Mouse (Mus musculus): ENCODE results near the gene Vat1l. TPM values are rescaled to one million over a fixed set of nuclear protein-coding genes. Genes with fewer than 3 reads are reported as not detected.
A peak's percentile ranks its signal among the peaks of the same experiment; 100 is the strongest.

The Vat1l gene
- polyA plus RNA-seq, 1 experiment from 2014 or later, result 4.0 TPM

DNA sequence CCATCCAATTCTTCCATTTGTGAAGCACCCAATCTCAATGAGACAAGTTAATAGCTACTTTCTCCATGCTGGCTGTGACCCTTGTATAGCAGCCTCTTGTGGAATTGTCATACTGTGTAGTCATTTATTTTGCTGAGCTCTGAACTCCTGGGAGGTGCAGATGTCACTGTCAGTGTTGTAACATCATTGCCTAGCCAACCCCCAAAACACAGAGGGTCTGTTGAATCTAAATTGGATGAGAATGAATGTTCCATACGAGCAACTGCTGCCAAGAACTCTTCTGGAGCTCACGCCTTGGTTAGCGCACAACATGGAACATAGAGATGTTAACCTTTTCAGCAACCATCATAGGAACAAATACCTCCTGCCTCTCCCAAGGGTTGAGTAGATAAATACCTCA lies 15.4 kb downstream of the Vat1l start:
- no peak overlapping the region for H3K4me2 ChIP-seq (replicated peaks)
- ATAC-seq (ENCODE audit: insufficient number of reproducible peaks, low FRiP score, low TSS enrichment, low read depth), result no peak
- H3K27ac ChIP-seq (replicated peaks), result no peak overlapping the region
- no peaks in the 10 kb centered on the region for H3K4me1 ChIP-seq
- no peak overlapping the region for H3K9ac ChIP-seq
- H3K4me3 ChIP-seq (replicated peaks), result no peak overlapping the region
- no peaks in the 10 kb centered on the region for H3K36me3 ChIP-seq
- WGBS, result 68% methylated on average over 3 of the region's 3 CpGs
- H3K27me3 ChIP-seq, result no peaks in the 10 kb centered on the region
- no peaks in the 10 kb centered on the region for H3K9me3 ChIP-seq (replicated peaks)

DNA sequence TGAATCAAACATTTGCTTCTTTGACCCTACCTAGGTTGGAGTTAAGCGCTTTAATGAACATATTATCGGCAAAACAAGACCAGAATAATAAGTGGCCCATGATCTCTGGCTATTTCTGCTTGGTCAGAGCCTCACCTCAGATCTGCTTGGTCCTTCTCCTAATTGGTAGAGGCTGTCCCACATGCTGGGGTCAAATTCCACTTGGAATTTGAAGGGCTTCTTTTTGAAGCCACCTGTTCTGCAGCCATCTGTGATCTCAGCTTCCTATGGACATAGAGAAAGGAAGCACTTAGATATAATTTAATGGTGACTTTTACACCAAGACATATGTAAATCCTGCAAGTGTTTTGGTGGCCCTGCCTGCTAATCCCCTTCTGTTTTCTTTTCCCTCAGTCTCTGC lies 16.6 kb downstream of the Vat1l start:
- Histone ChIP-seq H3K4me2 (replicated peaks) (no peak overlapping the region), H3K9me3 (replicated peaks) (no peaks in the 10 kb centered on the region), H3K27me3 (no peaks in the 10 kb centered on the region), H3K27ac (replicated peaks) (no peak overlapping the region), H3K4me1 (no peaks in the 10 kb centered on the region), H3K4me3 (replicated peaks) (no peak overlapping the region), H3K36me3 (no peaks in the 10 kb centered on the region), H3K9ac (no peak overlapping the region)
- WGBS, result 81% methylated on average over 2 of the region's 2 CpGs
- no peak for ATAC-seq (ENCODE audit: insufficient number of reproducible peaks, low FRiP score, low TSS enrichment, low read depth)

DNA sequence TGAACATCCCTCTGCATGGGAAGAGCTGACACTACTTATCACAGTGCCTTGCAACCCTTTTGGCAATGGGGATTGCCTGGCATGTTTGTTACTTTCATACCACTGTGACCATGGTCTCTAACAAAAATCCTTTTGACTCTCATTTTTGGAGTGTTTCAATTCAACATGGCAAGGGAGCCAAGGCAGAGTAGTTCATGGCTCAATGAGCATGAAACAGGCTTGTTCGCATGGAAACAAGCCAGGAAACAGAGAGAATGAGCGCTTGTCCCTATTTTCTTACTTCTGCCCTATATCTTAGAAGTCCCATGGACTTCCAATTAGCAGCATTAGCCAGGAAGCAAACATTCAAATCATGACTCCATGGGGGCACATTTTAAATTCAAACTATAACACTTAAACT lies 18.6 kb downstream of the Vat1l start:
- Histone ChIP-seq H3K27me3 (no peaks in the 10 kb centered on the region), H3K27ac (replicated peaks) (no peak overlapping the region), H3K4me2 (replicated peaks) (no peak overlapping the region), H3K4me1 (no peaks in the 10 kb centered on the region), H3K36me3 (no peaks in the 10 kb centered on the region), H3K9ac (no peak overlapping the region), H3K9me3 (replicated peaks) (no peaks in the 10 kb centered on the region), H3K4me3 (replicated peaks) (no peak overlapping the region)
- ATAC-seq (ENCODE audit: insufficient number of reproducible peaks, low FRiP score, low TSS enrichment, low read depth), result no peak
- 74% methylated on average over 2 of the region's 2 CpGs for WGBS

- H3K27ac ChIP-seq (replicated peaks), result no peak overlapping the region
- no peaks in the 10 kb centered on the region for H3K36me3 ChIP-seq
- no peak overlapping the region for H3K4me2 ChIP-seq (replicated peaks)
- H3K27me3 ChIP-seq, result no peaks in the 10 kb centered on the region
- H3K4me1 ChIP-seq, result no peaks in the 10 kb centered on the region
- no peak overlapping the region for H3K9ac ChIP-seq
- H3K4me3 ChIP-seq (replicated peaks), result no peak overlapping the region
- H3K9me3 ChIP-seq (replicated peaks), result no peaks in the 10 kb centered on the region
- WGBS, result 58% methylated on average over 3 of the region's 3 CpGs
- ATAC-seq (ENCODE audit: insufficient number of reproducible peaks, low FRiP score, low TSS enrichment, low read depth), result no peak
Observed at GRCm38 (mm10) chr8:114251321-114252065, 46.1 kb downstream of the Vat1l start.

DNA sequence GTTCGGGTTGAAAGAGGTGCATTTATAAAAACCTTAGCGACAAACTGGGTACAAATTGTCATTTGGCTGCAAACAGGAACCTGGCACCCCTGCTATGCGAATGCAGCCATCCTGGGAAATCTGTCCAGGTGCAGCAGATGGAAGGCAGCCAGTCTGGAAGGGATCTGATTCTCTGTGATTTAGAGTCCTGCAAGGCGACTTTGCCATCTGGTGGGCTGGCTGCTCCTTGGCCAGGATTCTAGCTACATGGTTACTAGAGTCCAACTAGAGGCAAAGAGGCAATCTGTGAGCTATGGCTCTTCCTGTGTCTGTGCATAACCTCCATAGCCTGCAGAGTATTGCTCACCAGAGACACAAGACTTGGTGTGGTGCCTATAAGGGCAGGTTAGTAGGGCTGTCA lies 53.3 kb downstream of the Vat1l start:
- Histone ChIP-seq H3K27ac (replicated peaks) (no peak overlapping the region), H3K4me3 (replicated peaks) (no peak overlapping the region), H3K27me3 (no peaks in the 10 kb centered on the region), H3K36me3 (no peaks in the 10 kb centered on the region), H3K4me2 (replicated peaks) (no peak overlapping the region), H3K9me3 (replicated peaks) (no peaks in the 10 kb centered on the region), H3K9ac (no peak overlapping the region), H3K4me1 (no peaks in the 10 kb centered on the region)
- WGBS, result 79% methylated on average over 4 of the region's 4 CpGs
- no peak for ATAC-seq (ENCODE audit: insufficient number of reproducible peaks, low FRiP score, low TSS enrichment, low read depth)

- 73% methylated on average over 5 of the region's 5 CpGs for WGBS
- Histone ChIP-seq H3K4me2 (replicated peaks) (no peak overlapping the region), H3K9me3 (replicated peaks) (no peaks in the 10 kb centered on the region), H3K27me3 (no peaks in the 10 kb centered on the region), H3K4me3 (replicated peaks) (no peak overlapping the region), H3K27ac (replicated peaks) (no peak overlapping the region), H3K36me3 (no peaks in the 10 kb centered on the region), H3K4me1 (no peaks in the 10 kb centered on the region), H3K9ac (no peak overlapping the region)
- ATAC-seq (ENCODE audit: insufficient number of reproducible peaks, low FRiP score, low TSS enrichment, low read depth), result no peak
Observed at GRCm38 (mm10) chr8:114259713-114260355, 54.4 kb downstream of the Vat1l start.

DNA sequence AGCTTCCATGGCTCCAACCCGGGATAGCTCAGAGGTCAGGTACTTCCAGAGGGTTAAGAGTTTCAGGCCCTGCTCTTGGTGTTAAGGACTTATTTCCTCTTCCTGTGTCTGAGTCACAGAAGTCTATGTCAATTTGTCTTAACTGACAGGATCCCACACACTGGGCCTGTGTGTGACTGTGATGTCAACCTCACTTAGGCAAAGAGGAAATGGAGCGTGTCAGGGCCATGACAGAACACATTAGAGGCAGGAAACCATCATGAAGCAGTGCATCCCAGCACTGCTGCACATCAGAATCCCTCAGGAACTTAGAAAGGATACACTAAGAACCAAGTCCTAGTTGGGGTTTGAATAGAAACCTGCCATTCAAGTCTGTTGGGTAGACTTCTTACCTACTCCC lies 56.9 kb downstream of the Vat1l start:
- 30% methylated on average over 2 of the region's 2 CpGs for WGBS
- H3K9ac ChIP-seq, result no peak overlapping the region
- no peak overlapping the region for H3K4me3 ChIP-seq (replicated peaks)
- ATAC-seq (ENCODE audit: insufficient number of reproducible peaks, low FRiP score, low TSS enrichment, low read depth), result no peak
- no peaks in the 10 kb centered on the region for H3K27me3 ChIP-seq
- no peak overlapping the region for H3K4me2 ChIP-seq (replicated peaks)
- no peaks in the 10 kb centered on the region for H3K4me1 ChIP-seq
- H3K9me3 ChIP-seq (replicated peaks), result no peaks in the 10 kb centered on the region
- no peak overlapping the region for H3K27ac ChIP-seq (replicated peaks)
- H3K36me3 ChIP-seq, result no peaks in the 10 kb centered on the region

DNA sequence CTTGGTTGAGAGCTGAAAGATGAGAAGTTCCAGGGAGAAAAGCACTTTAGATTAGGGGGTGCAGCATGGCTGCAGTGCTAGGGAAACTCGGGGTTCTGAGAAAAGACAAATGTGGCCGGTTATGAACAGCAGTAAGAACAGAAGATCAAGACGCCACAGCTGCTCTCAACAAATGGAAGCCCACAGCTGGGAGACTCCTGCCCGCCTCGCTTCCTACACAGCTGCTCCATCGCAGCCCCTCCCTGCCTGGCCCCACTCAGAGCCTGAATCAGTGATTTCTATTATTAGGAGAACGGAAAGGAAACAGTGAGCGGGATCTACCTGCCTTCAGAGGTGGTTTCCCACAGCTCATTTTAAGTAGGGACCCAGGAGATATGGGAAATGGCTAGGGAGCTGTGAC lies 69.1 kb downstream of the Vat1l start:
- H3K27ac ChIP-seq (replicated peaks), result no peak overlapping the region; the same call in 1 of the 2 replicates
- ATAC-seq (ENCODE audit: insufficient number of reproducible peaks, low FRiP score, low TSS enrichment, low read depth), result no peak
- H3K27me3 ChIP-seq, result no peaks in the 10 kb centered on the region
- H3K9me3 ChIP-seq (replicated peaks), result no peaks in the 10 kb centered on the region
- no peaks in the 10 kb centered on the region for H3K36me3 ChIP-seq
- H3K4me2 ChIP-seq (replicated peaks), result no peak overlapping the region
- 48% methylated on average over 8 of the region's 8 CpGs for WGBS
- H3K4me3 ChIP-seq (replicated peaks), result no peak overlapping the region
- peaks cover 6% of the 10 kb centered on the region for H3K4me1 ChIP-seq
- H3K9ac ChIP-seq, result no peak overlapping the region

DNA sequence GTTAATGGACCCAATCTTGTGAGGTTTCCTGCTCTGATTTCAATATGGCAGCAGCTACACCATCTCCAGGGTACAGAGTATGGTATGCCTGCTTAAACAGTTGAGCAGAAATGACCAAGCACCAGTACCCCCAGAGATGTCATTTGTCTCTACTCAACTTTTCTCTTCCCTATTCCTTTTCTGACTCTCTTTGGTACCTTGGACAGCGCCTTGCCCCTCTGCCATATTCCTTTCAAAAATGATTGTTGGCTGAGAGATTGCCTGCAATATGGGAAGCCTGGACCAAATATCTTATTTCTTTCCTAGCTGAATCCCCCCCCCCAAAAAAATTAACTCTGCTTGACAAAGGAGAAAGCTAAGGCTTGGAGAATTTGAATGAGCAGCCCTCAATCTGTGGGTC lies 75.7 kb downstream of the Vat1l start:
- no peak for ATAC-seq (ENCODE audit: insufficient number of reproducible peaks, low FRiP score, low TSS enrichment, low read depth)
- Histone ChIP-seq H3K4me1 (no peaks in the 10 kb centered on the region), H3K36me3 (no peaks in the 10 kb centered on the region), H3K27ac (replicated peaks) (no peak overlapping the region), H3K9me3 (replicated peaks) (no peaks in the 10 kb centered on the region), H3K4me3 (replicated peaks) (no peak overlapping the region), H3K9ac (no peak overlapping the region), H3K4me2 (replicated peaks) (no peak overlapping the region), H3K27me3 (no peaks in the 10 kb centered on the region)
- 59% methylated on average over 1 of the region's 1 CpGs for WGBS

DNA sequence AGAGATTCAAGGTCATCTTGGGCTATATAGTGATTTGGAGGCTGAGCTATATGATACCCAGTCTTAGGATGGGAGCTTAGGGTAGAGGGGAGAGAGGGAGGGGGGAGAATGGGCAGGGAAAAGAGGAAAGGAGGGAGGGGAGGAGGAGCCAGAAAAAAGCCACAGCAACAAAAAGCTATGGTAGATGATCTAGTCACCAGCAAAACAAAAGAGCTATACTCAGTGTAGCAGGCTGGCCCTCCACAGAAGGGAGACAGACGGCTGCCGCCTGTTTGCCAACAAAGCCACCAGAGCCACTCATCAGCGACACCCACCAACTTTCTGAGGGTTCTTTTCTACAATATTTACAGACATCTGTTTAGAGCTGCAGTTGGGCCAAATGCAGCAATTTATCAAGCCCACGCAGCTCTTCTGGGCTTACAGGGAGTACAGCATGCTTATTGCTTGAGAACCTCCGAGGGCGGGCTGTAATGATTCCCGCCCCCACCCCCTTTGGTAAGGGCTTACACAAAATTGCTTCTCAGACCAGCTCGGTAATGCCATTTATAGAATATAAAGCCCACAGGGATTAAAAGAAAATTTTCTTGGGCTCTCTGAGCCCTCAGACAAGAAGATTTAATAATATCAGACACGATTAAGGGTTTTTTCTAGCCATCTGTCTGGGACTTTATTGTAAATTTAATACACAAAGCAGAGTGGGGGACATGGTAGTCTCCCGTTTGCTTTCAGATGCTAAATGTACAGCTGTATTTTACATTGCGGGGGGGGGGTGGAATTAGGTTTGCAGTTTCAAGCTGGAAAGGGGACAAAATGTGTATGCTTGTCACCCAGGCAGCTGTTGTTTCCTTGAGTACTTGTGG lies 89.7 kb downstream of the Vat1l start:
- Histone ChIP-seq H3K9me3 (replicated peaks) (no peaks in the 10 kb centered on the region), H3K36me3 (no peaks in the 10 kb centered on the region), H3K4me2 (replicated peaks) (no peak overlapping the region), H3K4me3 (replicated peaks) (no peak overlapping the region), H3K9ac (no peak overlapping the region), H3K4me1 (peaks cover 7% of the 10 kb centered on the region; the same call in 1 of the 2 replicates), H3K27ac (replicated peaks) (0 out of 2 replicates have a peak overlapping the region, but pooled peaks have one; percentile 4), H3K27me3 (no peaks in the 10 kb centered on the region)
- WGBS, result 34% methylated on average over 11 of the region's 11 CpGs
- ATAC-seq (ENCODE audit: insufficient number of reproducible peaks, low FRiP score, low TSS enrichment, low read depth), result peak; percentile 47

DNA sequence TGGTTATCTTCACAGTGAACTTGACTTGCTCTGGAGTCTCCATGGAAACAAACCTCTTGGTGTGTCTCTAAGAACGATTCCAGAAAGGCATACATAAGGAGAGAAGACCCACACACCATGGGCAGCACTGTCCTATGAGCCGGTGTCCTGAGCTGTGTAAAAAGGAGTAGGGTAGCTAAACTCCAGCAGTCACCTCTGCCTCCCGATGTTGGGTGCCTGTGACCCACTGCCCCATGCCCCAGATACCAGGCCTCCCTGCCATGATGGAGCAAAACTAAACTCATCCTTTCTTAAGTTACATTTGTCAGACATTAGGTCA lies 90.3 kb downstream of the Vat1l start:
- H3K4me2 ChIP-seq (replicated peaks), result no peak overlapping the region
- ATAC-seq (ENCODE audit: insufficient number of reproducible peaks, low FRiP score, low TSS enrichment, low read depth), result no peak
- H3K9ac ChIP-seq, result no peak overlapping the region
- no peak overlapping the region for H3K27ac ChIP-seq (replicated peaks)
- H3K4me1 ChIP-seq, result peaks cover 7% of the 10 kb centered on the region; the same call in 1 of the 2 replicates
- no peak overlapping the region for H3K4me3 ChIP-seq (replicated peaks)
- H3K9me3 ChIP-seq (replicated peaks), result no peaks in the 10 kb centered on the region
- H3K36me3 ChIP-seq, result no peaks in the 10 kb centered on the region
- WGBS, result 75% methylated on average over 3 of the region's 3 CpGs
- H3K27me3 ChIP-seq, result no peaks in the 10 kb centered on the region

Measured in embryonic facial prominence, embryonic 15.5 days (tissue).